ENCODE assay signal across 8 mouse cellular contexts in the genomic region with DNA sequence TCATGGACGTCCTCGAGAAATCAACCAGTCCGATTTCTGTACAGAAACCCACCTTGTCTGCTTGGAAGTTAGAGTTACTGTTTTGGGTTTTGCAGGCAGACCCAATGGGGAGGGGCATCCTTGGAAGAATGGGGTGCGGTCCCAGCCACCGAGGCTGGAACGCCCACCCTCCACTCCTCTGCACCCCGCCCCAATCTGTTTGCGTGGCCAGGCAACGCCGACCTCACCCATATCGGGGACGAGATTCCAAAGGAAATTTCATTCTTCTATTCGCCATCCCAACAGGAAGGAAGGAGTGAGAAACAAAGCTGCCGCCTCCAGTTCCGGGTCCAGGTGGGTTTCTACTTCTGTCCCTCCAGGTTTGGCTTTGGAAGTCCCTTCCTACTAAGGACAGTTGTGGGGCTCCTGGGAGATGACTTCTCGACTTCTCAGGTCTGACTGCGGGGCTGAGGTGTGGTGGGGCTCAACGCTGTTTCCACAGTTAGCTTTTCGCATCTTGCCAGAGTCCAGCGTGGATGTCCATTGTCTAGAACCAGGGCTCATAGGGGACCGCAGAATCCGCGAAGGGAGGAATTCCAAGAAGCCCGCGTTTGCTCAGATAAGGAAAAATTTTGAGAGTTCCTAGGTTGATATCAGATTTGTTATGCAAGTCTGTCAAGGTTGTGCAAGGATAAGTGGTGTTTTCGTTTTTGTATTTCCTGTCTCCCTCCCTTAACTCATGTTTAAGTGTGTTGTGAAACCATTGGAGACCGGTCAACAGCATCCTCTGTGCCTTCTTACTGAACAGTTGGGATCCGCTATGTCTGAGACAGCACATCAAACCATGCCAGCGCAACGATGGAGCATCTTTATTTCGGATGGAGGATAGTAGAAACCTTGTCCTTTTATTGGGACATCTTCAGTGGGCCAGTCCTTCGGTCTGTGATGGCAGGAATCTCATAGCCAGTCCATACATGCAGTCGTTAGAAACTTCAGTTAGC. TPM values are rescaled to one million over a fixed set of nuclear protein-coding genes. Genes with fewer than 3 reads are reported as not detected.
DNase-seq lines count a peak whose midpoint lies in the region; ATAC-seq and TF ChIP-seq lines count a peak whose summit lies in the region.

A gene (plus strand): TSS at position 157 of the 980 bp plus-strand sequence.
A gene (plus strand): TSS at position 230 of the 980 bp plus-strand sequence.

- H3K36me3 ChIP-seq in forebrain, embryonic 11.5 days (ENCODE audit: control insufficient read depth, insufficient read depth, low read length), result no peaks in the 10 kb centered on the region
- no peaks in the 10 kb centered on the region for H3K36me3 ChIP-seq in macrophage (ENCODE audit: inconsistent target)
- H3K36me3 ChIP-seq in small intestine, adult 2 months (ENCODE audit: control insufficient read depth, insufficient read depth, low read length), result no peaks in the 10 kb centered on the region

- 0 out of 2 replicates have a peak within 1 kb of the TSS, but pooled peaks have one; percentile 54 for H3K27ac ChIP-seq in forebrain, embryonic 11.5 days (ENCODE audit: low read depth, low read length)
- peak within 1 kb of the TSS; percentile 98 for H3K27ac ChIP-seq in macrophage
- peak within 1 kb of the TSS; percentile 96 for H3K27ac ChIP-seq in small intestine, adult 2 months (ENCODE audit: insufficient read depth, low read depth, low read length)

- intact Hi-C loops in heart, postnatal 10 days (cut with DNase I), result no loop called here

- 10% methylated on average over 33 of the region's 33 CpGs for WGBS in forebrain, embryonic 11.5 days
- WGBS in macrophage (ENCODE audit: missing documents), result 10% methylated on average over 32 of the region's 33 CpGs
- WGBS in small intestine, adult 2 months, result 4% methylated on average over 33 of the region's 33 CpGs

- H3K79me2 ChIP-seq in macrophage (ENCODE audit: inconsistent target), result peaks cover 25% of the 10 kb centered on the region

- H3K4me2 ChIP-seq in forebrain, embryonic 11.5 days (ENCODE audit: low read depth, low read length, severe bottlenecking), result peak within 1 kb of the TSS; percentile 77

- DNase-seq in Muller cell, postnatal 12 days (ENCODE audit: inconsistent ontology term), result peak; percentile 76
- peak; percentile 31 to 44 for DNase-seq in adrenal gland, postnatal 36 days
- DNase-seq in forebrain, embryonic 11.5 days (ENCODE audit: low spot score), result peak; percentile 75
- peak; percentile 72 to 76 for DNase-seq in heart, postnatal 10 days
- DNase-seq in layer of hippocampus, adult 9-11 months, result peak; percentile 38
- no peak for DNase-seq in MN1 (ENCODE audit: low spot score)

- no peak for TF ChIP-seq CTCF in small intestine, adult 2 months (IDR thresholded peaks at IDR 0.05; ENCODE audit: extremely low read depth, insufficient read length, insufficient replicate concordance, low read depth, low read length)

- ATAC-seq in forebrain, embryonic 11.5 days (replicated peaks; ENCODE audit: low FRiP score), result peak; percentile 19

- no peaks in the 10 kb centered on the region for H3K9me3 ChIP-seq in forebrain, embryonic 11.5 days (ENCODE audit: control insufficient read depth, low read length)

- peak within 1 kb of the TSS; percentile 57 for H3K9ac ChIP-seq in forebrain, embryonic 11.5 days (ENCODE audit: low read length)

- H3K4me1 ChIP-seq in forebrain, embryonic 11.5 days (replicated peaks; ENCODE audit: control insufficient read depth, insufficient read depth, low read length), result no peaks in the 10 kb centered on the region
- H3K4me1 ChIP-seq in small intestine, adult 2 months (ENCODE audit: control insufficient read depth, insufficient read depth, insufficient read length, low read length), result peaks cover 2% of the 10 kb centered on the region; the same call in 1 of the 2 replicates

- H3K4me3 ChIP-seq in forebrain, embryonic 11.5 days (ENCODE audit: low read depth, low read length), result peak within 1 kb of the TSS; percentile 47
- peak within 1 kb of the TSS; percentile 72 for H3K4me3 ChIP-seq in macrophage (ENCODE audit: inconsistent target)
- peak within 1 kb of the TSS; percentile 89 for H3K4me3 ChIP-seq in small intestine, adult 2 months (ENCODE audit: low read depth, low read length)

- no peak; the same call in 1 of the 2 replicates for TF ChIP-seq POLR2A in small intestine, adult 2 months (IDR thresholded peaks at IDR 0.05; ENCODE audit: low read depth, low read length)

- no peaks in the 10 kb centered on the region; the same call in 1 of the 2 replicates for H3K27me3 ChIP-seq in forebrain, embryonic 11.5 days (ENCODE audit: control insufficient read depth, insufficient read depth, low read length)
- no peaks in the 10 kb centered on the region for H3K27me3 ChIP-seq in small intestine, adult 2 months (ENCODE audit: control insufficient read depth, insufficient read depth, low read length)

RNA-seq across cellular contexts. Expression of the first gene that starts in this region (rescaled TPM):
- total RNA-seq in adrenal gland, postnatal 36 days (2021), result 10 to 100 TPM; 40.6 to 52.3 TPM
- polyA plus RNA-seq in forebrain, embryonic 11.5 days (2014; fragmentation: Nextera tagmentation; extraction: Ambion mirVana), result 10.8 and 11.4 TPM in 2 replicates
- 10 to 100 TPM; 45.4 to 46.9 TPM for total RNA-seq in heart, postnatal 10 days (2021)
- 10 to 100 TPM in 5 of 26 experiments, 1 to 10 TPM in 18, under 1 TPM in 3; 0.58 to 32.5 (median 4.5) TPM for total RNA-seq in macrophage (2018; cell fraction: chromatin; rRNA removed)
- total RNA-seq in macrophage (2018; cell fraction: cytosol; rRNA removed), result 100 to 1,000 TPM in 11 of 26 experiments, 10 to 100 TPM in 15; 48.9 to 175 (median 76.0) TPM
- total RNA-seq in macrophage (2018; cell fraction: nucleus; rRNA removed), result 10 to 100 TPM; 11.5 to 94.0 (median 37.5) TPM
- polyA plus RNA-seq in macrophage (2018), result 71.8 to 173 TPM (median 117 TPM) in 3 replicates
- polyA plus RNA-seq in small intestine, adult 2 months (2012; rRNA removed), result 120 and 130 TPM in 2 replicates

RNA-seq across cellular contexts. Expression of the second gene that starts in this region (rescaled TPM):
- 1 to 10 TPM; 5.5 to 5.8 TPM for total RNA-seq in adrenal gland, postnatal 36 days (2021)
- 1.9 and 3.0 TPM in 2 replicates for polyA plus RNA-seq in forebrain, embryonic 11.5 days (2014; fragmentation: Nextera tagmentation; extraction: Ambion mirVana)
- 1 to 10 TPM; 3.2 to 4.0 TPM for total RNA-seq in heart, postnatal 10 days (2021)
- total RNA-seq in macrophage (2018; cell fraction: chromatin; rRNA removed), result 10 to 100 TPM in 4 of 26 experiments, 1 to 10 TPM in 21, not detected in 1; 1.2 to 19.8 (median 5.1) TPM
- total RNA-seq in macrophage (2018; cell fraction: cytosol; rRNA removed), result 10 to 100 TPM; 11.7 to 37.1 (median 18.0) TPM
- total RNA-seq in macrophage (2018; cell fraction: nucleus; rRNA removed), result 10 to 100 TPM in 18 of 26 experiments, 1 to 10 TPM in 8; 4.6 to 33.5 (median 11.8) TPM
- 15.6 to 41.8 TPM (median 23.3 TPM) in 3 replicates for polyA plus RNA-seq in macrophage (2018)
- 21.1 and 27.1 TPM in 2 replicates for polyA plus RNA-seq in small intestine, adult 2 months (2012; rRNA removed)
